Mouse (Mus musculus): ENCODE measurements around the gene Hnrnpa1. TPM values are rescaled to one million over a fixed set of nuclear protein-coding genes. Genes with fewer than 3 reads are reported as not detected.
"Not testable (repeated sequence)": the region's sequence is repeated elsewhere in the genome, so short reads cannot be mapped to it uniquely, and the experiment has no call there.

Gene Hnrnpa1
- polyA plus RNA-seq, 1 experiment from 2014 or later: 1,920 TPM

DNA sequence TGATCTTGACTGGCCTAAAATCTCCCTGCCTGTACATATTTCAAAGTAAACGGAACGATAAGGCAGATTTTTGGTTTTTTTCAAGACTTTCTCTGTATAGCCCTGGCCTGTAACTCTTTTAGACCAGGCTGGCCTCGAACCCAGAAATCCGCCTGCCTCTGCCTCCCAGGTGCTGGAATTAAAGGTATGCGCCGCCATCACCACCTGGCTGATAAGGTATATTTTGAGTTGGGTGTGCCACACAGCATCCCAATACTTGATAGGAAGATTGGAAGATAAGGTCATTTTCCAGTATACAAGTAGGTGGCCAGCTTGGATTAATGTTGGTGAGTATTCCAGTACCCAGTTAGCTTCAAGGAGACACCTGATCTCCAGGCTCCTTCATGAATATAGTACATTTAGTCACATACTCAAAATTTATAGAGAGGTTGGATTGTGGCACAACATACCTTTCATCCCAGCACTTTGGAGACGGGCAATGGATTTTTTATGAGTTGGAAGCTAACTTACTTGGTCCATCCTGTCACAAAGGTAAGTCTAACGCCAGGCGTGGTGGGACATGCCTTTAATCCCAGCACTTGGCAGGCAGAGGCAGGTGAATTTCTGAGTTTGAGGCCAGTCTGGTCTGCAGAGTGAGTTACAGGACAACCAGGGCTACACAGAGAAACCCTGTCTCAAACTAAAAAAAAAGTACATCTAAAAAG lies 7.0 kb downstream of the Hnrnpa1 start:
- no peak for DNase-seq (ENCODE audit: extremely low spot score, low spot score)
- peaks cover 77% of the 10 kb centered on the region for H3K36me3 ChIP-seq (replicated peaks)
- no peak overlapping the region for H3K4me3 ChIP-seq

DNA sequence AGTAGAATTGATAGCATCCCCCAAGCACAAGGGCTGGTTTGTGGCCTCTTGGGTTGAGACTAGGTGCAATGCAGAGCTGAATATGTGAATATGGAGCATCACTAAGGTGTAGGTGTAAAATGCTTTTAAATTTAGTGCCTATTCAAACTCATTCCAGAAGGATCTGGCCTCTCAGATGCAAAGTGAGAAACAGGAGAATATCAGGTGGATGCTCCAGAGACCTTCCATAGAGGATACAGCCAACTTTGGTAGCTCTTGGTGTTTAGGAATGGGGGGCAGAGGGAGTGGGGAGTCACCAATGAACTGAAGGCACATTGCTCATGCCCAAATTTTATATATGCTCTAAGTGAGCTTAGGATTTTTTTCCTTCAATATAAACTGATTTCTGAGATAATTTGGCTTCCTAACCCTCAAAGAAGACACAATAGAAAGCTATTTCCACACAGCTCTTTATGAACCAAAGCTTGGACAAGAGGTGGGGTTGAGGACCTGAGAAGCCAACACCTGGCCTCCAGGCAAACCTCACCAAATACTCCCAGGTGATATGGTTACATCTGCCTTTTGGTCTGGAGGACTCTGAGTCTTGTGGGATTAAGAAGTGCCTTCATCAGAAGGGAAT lies 7.7 kb downstream of the Hnrnpa1 start:
- no peak for DNase-seq (ENCODE audit: extremely low spot score, low spot score)

More for the DNA sequence above, 7.0 kb downstream of the Hnrnpa1 start:
- Histone ChIP-seq H3K4me1 (peaks cover 36% of the 10 kb centered on the region), H3K9me3 (no peaks in the 10 kb centered on the region), H3K27ac (no peak overlapping the region), H3K27me3 (ENCODE audit: poor library complexity, severe bottlenecking) (no peaks in the 10 kb centered on the region)
- WGBS: 90% methylated on average over 9 of the region's 9 CpGs

DNA sequence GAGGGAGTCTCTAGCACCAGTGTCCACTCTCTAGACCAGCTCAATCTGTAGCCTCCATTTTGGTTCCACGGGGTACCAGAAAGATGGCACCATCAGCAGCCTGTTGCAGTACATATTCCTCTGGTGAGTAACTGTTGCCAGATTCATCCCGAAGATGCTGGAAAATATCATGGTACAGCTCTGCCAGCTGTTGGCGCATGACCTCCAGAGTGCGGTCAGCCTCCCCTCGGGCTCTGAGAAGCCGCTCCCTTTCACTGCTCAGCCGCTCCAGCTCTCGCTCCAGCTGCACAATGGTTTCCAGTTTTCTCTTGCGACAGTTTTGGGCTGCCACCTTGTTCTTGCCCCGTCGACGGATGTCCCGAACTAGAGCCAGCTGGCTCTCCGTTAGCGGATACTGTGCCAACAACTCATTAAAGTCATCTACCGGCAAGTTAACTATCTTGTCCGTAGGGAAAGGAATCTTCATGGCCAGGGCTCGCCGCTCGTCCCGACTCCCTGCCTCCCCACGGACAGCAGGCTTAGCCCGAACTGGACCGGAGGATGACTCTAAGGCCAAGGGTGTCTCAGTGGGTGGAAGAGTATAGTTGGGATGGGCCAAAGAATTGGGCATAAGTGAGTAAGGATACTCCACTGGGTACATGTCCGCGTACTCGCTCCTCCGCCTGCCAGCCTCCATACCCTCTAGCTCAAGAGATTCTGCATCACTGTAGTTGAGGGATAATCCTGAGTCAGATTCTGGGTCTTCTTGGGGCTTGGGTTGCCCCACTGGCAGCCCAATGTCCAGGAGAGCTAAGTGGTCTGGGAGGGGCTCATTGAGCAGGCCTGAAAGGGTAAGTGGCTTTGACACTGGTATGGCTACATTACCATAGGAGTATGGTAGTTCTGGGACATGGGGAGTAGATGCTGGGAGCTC lies 8.4 kb downstream of the Hnrnpa1 start:
- H3K4me1 ChIP-seq: peaks cover 21% of the 10 kb centered on the region
- DNase-seq (ENCODE audit: extremely low spot score, low spot score): no peak
- peaks cover 62% of the 10 kb centered on the region for H3K36me3 ChIP-seq (replicated peaks)

More for the DNA sequence above, 7.7 kb downstream of the Hnrnpa1 start:
- Histone ChIP-seq H3K27me3 (ENCODE audit: poor library complexity, severe bottlenecking) (no peaks in the 10 kb centered on the region), H3K9me3 (no peaks in the 10 kb centered on the region), H3K36me3 (replicated peaks) (peaks cover 70% of the 10 kb centered on the region), H3K4me1 (peaks cover 29% of the 10 kb centered on the region), H3K27ac (no peak overlapping the region), H3K4me3 (no peak overlapping the region)

DNA sequence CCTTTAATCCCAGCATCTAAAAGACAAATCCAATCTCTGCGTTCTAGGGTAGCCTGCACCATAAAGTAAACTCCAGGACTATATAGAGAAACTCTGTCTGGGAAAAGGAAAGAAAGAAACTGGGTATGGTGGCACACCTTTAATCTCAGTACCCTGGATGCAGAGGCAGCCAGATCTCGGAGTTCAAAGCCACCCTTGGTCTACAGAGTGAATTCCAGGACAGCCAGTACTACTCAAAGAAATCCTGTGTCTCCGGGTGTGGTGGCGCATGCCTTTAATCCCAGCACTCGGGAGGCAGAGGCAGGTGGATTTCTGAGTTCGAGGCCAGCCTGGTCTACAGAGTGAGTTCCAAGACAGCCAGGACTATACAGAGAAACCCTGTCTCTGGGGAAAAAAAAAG lies 9.3 kb downstream of the Hnrnpa1 start:
- peaks cover 13% of the 10 kb centered on the region for H3K27me3 ChIP-seq (ENCODE audit: poor library complexity, severe bottlenecking)
- WGBS: 86% methylated on average over 6 of the region's 6 CpGs
- H3K4me1 ChIP-seq: peaks cover 18% of the 10 kb centered on the region
- H3K9me3 ChIP-seq; H3K4me3 ChIP-seq; DNase-seq (ENCODE audit: extremely low spot score, low spot score); H3K27ac ChIP-seq: not testable (repeated sequence)
- peaks cover 57% of the 10 kb centered on the region for H3K36me3 ChIP-seq (replicated peaks)

More for the DNA sequence above, 8.4 kb downstream of the Hnrnpa1 start:
- no peaks in the 10 kb centered on the region for H3K9me3 ChIP-seq
- H3K27me3 ChIP-seq (ENCODE audit: poor library complexity, severe bottlenecking): peaks cover 5% of the 10 kb centered on the region; the same call in 1 of the 2 replicates
- H3K27ac ChIP-seq: no peak overlapping the region
- H3K4me3 ChIP-seq: no peak overlapping the region
- WGBS: 89% methylated on average over 28 of the region's 28 CpGs

DNA sequence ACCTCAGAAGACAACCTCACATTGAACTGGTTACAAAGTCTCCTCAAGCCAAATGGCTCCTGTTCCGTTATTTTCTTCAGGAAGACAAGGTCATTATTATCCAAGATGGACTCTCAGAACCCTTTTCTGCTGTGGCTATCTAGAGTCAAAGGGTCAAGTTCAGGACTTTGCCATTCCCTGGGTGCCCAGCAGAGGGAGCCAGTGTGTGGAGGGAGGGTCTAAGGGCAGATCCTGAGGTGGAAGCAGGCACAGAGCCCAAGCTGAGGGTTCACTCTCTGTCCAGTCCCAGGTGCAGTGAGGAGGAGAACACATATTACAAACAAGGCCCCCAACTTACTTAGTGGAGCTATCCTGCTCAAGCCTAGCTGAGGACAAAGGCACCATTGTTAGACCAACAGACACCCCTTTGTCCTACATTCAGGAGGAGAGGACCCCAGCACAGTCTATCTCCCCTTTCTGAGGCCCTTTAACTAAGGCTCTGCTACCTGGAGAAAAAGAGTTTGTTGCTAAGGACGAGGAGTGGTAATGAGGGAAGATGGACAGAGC lies 10.0 kb downstream of the Hnrnpa1 start:
- 15% methylated on average over 2 of the region's 2 CpGs for WGBS
- Histone ChIP-seq H3K27ac (peak overlapping the region; percentile 69), H3K4me1 (peaks cover 23% of the 10 kb centered on the region), H3K9me3 (no peaks in the 10 kb centered on the region), H3K4me3 (peak overlapping the region; percentile 4; the same call in 1 of the 2 replicates), H3K36me3 (replicated peaks) (peaks cover 51% of the 10 kb centered on the region), H3K27me3 (ENCODE audit: poor library complexity, severe bottlenecking) (peaks cover 21% of the 10 kb centered on the region)
- DNase-seq (ENCODE audit: extremely low spot score, low spot score): peak; percentile 76

DNA sequence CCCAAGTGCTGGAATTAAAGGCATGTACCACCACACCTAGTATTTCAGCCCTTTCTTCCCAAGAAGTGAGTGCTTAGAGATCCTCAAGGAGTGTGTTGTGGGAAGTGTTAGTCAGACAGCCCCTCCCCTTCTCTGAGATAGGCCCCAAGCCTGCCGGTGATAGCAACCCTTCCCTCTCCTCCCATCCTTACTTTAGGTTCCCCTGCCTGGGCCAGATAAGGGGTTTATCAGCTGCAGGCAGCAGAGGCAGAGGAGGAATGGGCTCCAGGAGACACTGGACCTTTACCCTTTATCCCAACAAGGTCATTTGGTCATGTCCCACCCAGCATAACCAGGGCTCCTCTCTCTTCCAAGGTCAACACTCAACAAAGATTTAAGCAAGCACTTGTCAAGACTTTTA lies 11.4 kb downstream of the Hnrnpa1 start:
- Histone ChIP-seq H3K9me3 (no peaks in the 10 kb centered on the region), H3K4me1 (peaks cover 23% of the 10 kb centered on the region), H3K4me3 (no peak overlapping the region), H3K27ac (no peak overlapping the region), H3K36me3 (replicated peaks) (peaks cover 38% of the 10 kb centered on the region), H3K27me3 (ENCODE audit: poor library complexity, severe bottlenecking) (peaks cover 29% of the 10 kb centered on the region)
- 96% methylated on average over 1 of the region's 1 CpGs for WGBS
- DNase-seq (ENCODE audit: extremely low spot score, low spot score): no peak

DNA sequence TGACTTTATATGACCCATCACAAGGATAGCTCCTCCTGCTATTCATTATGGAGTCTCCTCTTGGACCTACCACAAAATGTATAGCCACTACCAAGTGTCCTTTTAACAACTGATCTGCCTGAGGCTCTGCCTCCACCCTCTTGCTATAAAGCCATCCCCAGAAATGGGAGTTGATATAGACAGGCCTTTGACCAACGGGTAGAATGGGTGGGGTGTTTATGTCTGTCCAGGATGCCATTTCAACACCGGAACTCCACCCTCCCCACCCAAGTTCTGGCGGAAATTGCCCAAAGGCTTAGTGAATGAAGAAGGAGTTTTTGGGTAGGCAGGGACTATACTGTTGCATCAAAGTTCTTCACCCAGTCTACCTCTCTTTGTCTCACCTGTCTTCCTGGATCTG lies 12.4 kb downstream of the Hnrnpa1 start:
- no peaks in the 10 kb centered on the region for H3K9me3 ChIP-seq
- H3K36me3 ChIP-seq (replicated peaks): peaks cover 27% of the 10 kb centered on the region
- no peak for DNase-seq (ENCODE audit: extremely low spot score, low spot score)
- H3K27me3 ChIP-seq (ENCODE audit: poor library complexity, severe bottlenecking): peaks cover 38% of the 10 kb centered on the region
- no peak overlapping the region for H3K27ac ChIP-seq
- no peak overlapping the region for H3K4me3 ChIP-seq
- WGBS: 90% methylated on average over 3 of the region's 3 CpGs
- H3K4me1 ChIP-seq: peaks cover 24% of the 10 kb centered on the region

DNA sequence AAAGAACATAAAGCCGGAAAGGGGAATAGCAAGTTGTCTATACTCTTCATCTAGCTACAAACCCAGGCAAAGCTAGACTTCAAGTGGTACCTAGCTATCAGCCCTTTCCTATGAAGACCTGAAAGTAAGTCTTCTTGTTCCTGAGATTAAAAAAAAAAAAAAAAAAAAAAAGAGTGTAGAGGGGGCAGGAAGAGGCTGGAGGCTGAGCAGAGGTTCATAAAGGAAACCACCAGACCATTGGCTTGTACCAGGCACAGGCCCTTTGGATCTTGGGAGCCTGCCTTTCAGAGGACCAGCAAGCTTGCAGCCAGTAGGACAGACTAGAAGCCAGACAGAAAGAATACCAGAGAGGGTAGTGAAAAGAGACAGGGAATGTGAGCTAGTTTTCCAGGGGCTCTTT lies 13.1 kb downstream of the Hnrnpa1 start:
- WGBS: 90% methylated on average over 1 of the region's 1 CpGs
- H3K27me3 ChIP-seq (ENCODE audit: poor library complexity, severe bottlenecking): peaks cover 44% of the 10 kb centered on the region
- H3K36me3 ChIP-seq (replicated peaks): peaks cover 20% of the 10 kb centered on the region
- no peak for DNase-seq (ENCODE audit: extremely low spot score, low spot score)
- no peak overlapping the region for H3K27ac ChIP-seq
- H3K4me3 ChIP-seq: no peak overlapping the region
- no peaks in the 10 kb centered on the region for H3K9me3 ChIP-seq
- H3K4me1 ChIP-seq: peaks cover 30% of the 10 kb centered on the region

DNA sequence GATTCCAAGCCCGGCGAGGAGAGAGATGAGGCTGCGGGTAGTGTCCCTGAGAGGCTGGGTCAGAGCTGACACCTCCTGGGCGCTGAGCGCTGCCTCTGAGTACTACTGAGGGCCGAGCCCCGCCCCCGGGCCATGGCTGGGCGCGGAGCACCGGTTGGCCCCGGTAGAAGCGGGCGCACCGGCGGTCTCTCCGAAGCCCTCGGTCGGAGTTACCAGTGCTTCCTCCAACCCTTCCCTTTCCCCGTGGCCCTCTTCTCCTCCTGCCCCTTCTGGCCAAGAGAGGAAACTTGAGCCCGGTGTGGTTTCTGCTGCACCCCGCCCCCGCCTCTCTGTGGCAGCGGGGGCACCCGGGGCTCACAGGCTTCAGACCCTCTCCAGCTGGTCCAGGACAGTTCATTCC lies 14.9 kb downstream of the Hnrnpa1 start:
- H3K9me3 ChIP-seq: no peaks in the 10 kb centered on the region
- peaks cover 33% of the 10 kb centered on the region for H3K4me1 ChIP-seq
- DNase-seq (ENCODE audit: extremely low spot score, low spot score): peak; percentile 49
- peak overlapping the region; percentile 81 for H3K27ac ChIP-seq
- peak overlapping the region; percentile 57 for H3K4me3 ChIP-seq
- H3K27me3 ChIP-seq (ENCODE audit: poor library complexity, severe bottlenecking): peaks cover 47% of the 10 kb centered on the region
- H3K36me3 ChIP-seq (replicated peaks): peaks cover 6% of the 10 kb centered on the region
- WGBS: 1% methylated on average over 25 of the region's 25 CpGs

DNA sequence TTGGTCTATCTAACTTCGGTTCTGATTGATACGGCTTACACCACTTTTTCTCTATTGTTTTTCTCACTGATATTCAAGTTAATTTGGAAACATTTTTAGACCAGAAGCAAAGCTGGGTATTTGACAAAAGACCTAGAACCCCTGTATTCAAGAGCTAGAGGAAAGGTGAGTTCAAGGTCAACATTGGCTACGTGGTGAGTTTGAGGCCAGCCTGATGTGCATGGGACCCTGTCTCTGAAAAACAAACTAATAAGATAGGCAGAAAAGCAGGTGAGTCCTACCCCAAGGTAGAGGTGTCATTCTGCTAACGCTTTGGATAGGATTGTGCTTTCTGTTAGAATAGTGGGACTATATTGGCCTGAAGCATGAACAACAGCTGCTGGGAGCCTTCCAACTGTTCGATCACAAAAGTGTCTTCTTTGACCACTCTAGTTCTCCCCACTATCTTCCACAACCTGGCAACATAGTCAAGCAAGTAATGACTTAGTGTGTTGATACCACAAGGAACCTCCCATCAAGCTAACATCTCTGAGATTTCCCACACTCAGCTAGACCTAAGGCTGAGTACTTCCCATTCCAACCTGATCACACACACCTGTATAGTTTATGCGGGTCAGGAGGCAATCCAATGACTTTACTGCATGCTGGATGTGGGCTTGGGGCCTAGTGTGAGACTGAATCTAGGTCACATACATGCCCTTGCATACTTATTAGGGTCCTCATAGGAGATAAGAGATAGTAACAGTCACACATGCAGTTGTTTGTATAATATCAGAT lies 16.2 kb downstream of the Hnrnpa1 start:
- WGBS: 88% methylated on average over 6 of the region's 6 CpGs
- H3K4me3 ChIP-seq: no peak overlapping the region
- H3K27me3 ChIP-seq (ENCODE audit: poor library complexity, severe bottlenecking): peaks cover 47% of the 10 kb centered on the region
- no peaks in the 10 kb centered on the region for H3K36me3 ChIP-seq (replicated peaks)
- no peak for DNase-seq (ENCODE audit: extremely low spot score, low spot score)
- H3K4me1 ChIP-seq: peaks cover 25% of the 10 kb centered on the region
- H3K9me3 ChIP-seq: no peaks in the 10 kb centered on the region
- no peak overlapping the region for H3K27ac ChIP-seq

DNA sequence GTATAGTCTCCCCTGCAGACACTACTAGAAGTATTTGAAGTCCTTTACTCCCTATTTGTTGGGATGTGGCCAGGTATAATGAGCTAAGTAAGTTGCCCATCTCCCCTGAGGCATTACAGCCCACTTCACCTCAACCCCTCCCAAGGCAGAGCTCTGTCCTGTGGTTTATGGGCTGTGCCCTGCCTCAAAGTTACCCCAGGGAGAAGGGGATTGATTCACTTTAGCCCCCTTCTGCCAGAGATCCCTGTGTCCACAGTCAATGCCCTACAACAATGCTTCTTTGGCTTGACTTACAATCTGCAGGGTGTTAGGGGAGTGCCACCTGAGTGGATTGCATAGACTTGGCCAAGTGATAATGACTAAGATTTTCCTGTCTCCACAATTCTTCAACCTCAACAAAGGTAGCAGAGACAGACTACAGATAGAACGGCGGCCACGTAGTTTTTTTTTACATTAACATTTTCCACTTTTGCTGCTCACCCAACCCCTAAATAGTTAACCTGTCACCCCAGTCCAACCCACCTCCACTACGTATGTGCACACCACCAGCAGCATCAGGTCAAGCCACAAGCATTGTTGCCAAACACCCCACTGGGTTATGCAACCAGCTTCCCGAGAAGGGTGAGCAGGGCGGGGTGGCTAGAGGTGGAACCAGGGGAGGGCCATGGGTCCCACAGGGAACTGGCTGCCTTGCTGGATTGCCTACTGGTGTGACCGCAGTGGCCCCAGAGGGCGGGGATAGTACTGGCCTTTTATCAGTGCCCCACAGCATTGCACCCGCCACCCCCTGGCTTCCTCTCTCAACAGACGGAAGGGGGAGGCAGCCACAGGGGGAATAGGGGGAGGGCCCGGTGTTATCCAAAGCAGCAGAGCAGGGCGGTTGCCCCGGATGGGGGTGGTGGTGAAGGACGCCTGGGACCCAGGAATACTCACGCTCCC lies 17.8 kb downstream of the Hnrnpa1 start, which contains the start of gene Nfe2:
Gene Nfe2, minus strand, starts transcription at position 614 of the 939 bp plus-strand sequence.
- DNase-seq (ENCODE audit: extremely low spot score, low spot score): no peak
- Histone ChIP-seq H3K4me1 (peaks cover 25% of the 10 kb centered on the region), H3K9me3 (no peaks in the 10 kb centered on the region), H3K27me3 (ENCODE audit: poor library complexity, severe bottlenecking) (peaks cover 47% of the 10 kb centered on the region), H3K4me3 (peak within 1 kb of the TSS; percentile 33), H3K36me3 (replicated peaks) (no peaks in the 10 kb centered on the region), H3K27ac (peak within 1 kb of the TSS; percentile 40)
- WGBS: 15% methylated on average over 15 of the region's 15 CpGs
